Mouse (Mus musculus) lung, embryonic 15.5 days (tissue): Measurements from ENCODE around the gene Ccdc63. TPM values are rescaled to one million over a fixed set of nuclear protein-coding genes. Genes with fewer than 3 reads are reported as not detected.
"Not testable (repeated sequence)": the region's sequence is repeated elsewhere in the genome, so short reads cannot be mapped to it uniquely, and the experiment has no call there.

Source experiments
- ATAC-seq: fragments of 200-750 bp; cut with Nextera tagmentation; 2 replicates; pipeline ENCODE4 v1.8.0; 2017; ENCODE audit warnings: moderate number of reproducible peaks, borderline replicate concordance; ENCODE audit not compliant: low FRiP score, low TSS enrichment; ENCODE audit errors: extremely low read depth
- H3K27ac ChIP-seq: fragments of 300-500 bp; sonication (generic); 2 replicates; pipeline ENCODE4 v1.5.1; 2015; ENCODE audit warnings: moderate library complexity, mild to moderate bottlenecking, inconsistent platforms
- H3K27me3 ChIP-seq: fragments of 300-500 bp; sonication (generic); 2 replicates; pipeline ENCODE4 v1.6.1; 2015; ENCODE audit warnings: inconsistent platforms
- H3K36me3 ChIP-seq: fragments of 300-500 bp; sonication (generic); 2 replicates; pipeline ENCODE4 v1.6.1; 2015; ENCODE audit warnings: inconsistent platforms
- H3K4me1 ChIP-seq: fragments of 300-500 bp; sonication (generic); 2 replicates; pipeline ENCODE4 v1.6.1; 2015; ENCODE audit warnings: inconsistent platforms
- H3K4me2 ChIP-seq: fragments of 300-500 bp; sonication (generic); 2 replicates; pipeline ENCODE4 v1.6.1; 2015; ENCODE audit warnings: inconsistent platforms, mild to moderate bottlenecking, moderate library complexity
- H3K4me3 ChIP-seq: fragments of 300-500 bp; sonication (generic); 2 replicates; pipeline ENCODE4 v1.5.1; 2015; ENCODE audit warnings: mild to moderate bottlenecking, inconsistent platforms
- H3K9ac ChIP-seq: fragments of 300-500 bp; sonication (generic); 2 replicates; pipeline ENCODE4 v1.6.1; 2015; ENCODE audit warnings: inconsistent platforms
- H3K9me3 ChIP-seq: fragments of 300-500 bp; sonication (generic); 2 replicates; pipeline ENCODE4 v1.6.1; 2016; ENCODE audit warnings: inconsistent platforms
- WGBS: fragments of 180-500 bp; shearing (Covaris S2); methylation state at CpG from one replicate; pipeline ENCODE4 v1.1.7; 2015; 5-methylcytosine and 5-hydroxymethylcytosine counted together
- polyA plus RNA-seq: library from polyadenylated mRNA; unstranded; fragments of >200 nt; fragmentation: Nextera tagmentation; extraction: Ambion mirVana; gene quantifications from 2 replicates; pipeline ENCODE4 v1.2.1, GENCODE M21; 2015

Ccdc63 gene
- polyA plus RNA-seq, 1 experiment from 2014 or later, result not detected

- 57% methylated on average over 3 of the region's 3 CpGs for WGBS
- no peaks in the 10 kb centered on the region for H3K27me3 ChIP-seq
- no peaks in the 10 kb centered on the region for H3K9me3 ChIP-seq
- no peak overlapping the region for H3K4me2 ChIP-seq
- H3K9ac ChIP-seq, result no peak overlapping the region
- no peak overlapping the region for H3K4me3 ChIP-seq
- no peak overlapping the region for H3K27ac ChIP-seq
- H3K36me3 ChIP-seq, result peaks cover 60% of the 10 kb centered on the region
- ATAC-seq, result no peak
- peaks cover 73% of the 10 kb centered on the region for H3K4me1 ChIP-seq
These were observed 23.4 kb upstream of the Ccdc63 start for GRCm38 (mm10) chr5:122164011-122164410.

- Histone ChIP-seq H3K9ac (no peak overlapping the region), H3K4me1 (peaks cover 73% of the 10 kb centered on the region), H3K4me2 (0 out of 2 replicates have a peak overlapping the region, but pooled peaks have one; percentile 24), H3K27ac (no peak overlapping the region), H3K9me3 (no peaks in the 10 kb centered on the region), H3K4me3 (no peak overlapping the region), H3K36me3 (peaks cover 54% of the 10 kb centered on the region), H3K27me3 (no peaks in the 10 kb centered on the region)
- no peak for ATAC-seq
- WGBS, result 44% methylated on average over 6 of the region's 6 CpGs
These were observed 22.6 kb upstream of the Ccdc63 start for GRCm38 (mm10) chr5:122163194-122163593.

- Histone ChIP-seq H3K4me3 (peak overlapping the region; percentile 88), H3K9ac (peak overlapping the region; percentile 88), H3K27me3 (no peaks in the 10 kb centered on the region), H3K9me3 (no peaks in the 10 kb centered on the region), H3K36me3 (peaks cover 14% of the 10 kb centered on the region), H3K27ac (peak overlapping the region; percentile 73), H3K4me2 (peak overlapping the region; percentile 75), H3K4me1 (peaks cover 62% of the 10 kb centered on the region)
- 1% methylated on average over 42 of the region's 42 CpGs for WGBS
- ATAC-seq, result peak; percentile 8; the same call in 1 of the 2 replicates
These were observed 18.2 kb upstream of the Ccdc63 start for GRCm38 (mm10) chr5:122158557-122159515.

- no peaks in the 10 kb centered on the region for H3K9me3 ChIP-seq
- H3K4me2 ChIP-seq, result peak within 1 kb of the TSS; percentile 81
- peaks cover 53% of the 10 kb centered on the region for H3K4me1 ChIP-seq
- H3K9ac ChIP-seq, result peak within 1 kb of the TSS; percentile 88
- H3K27ac ChIP-seq, result peak within 1 kb of the TSS; percentile 93
- peaks cover 11% of the 10 kb centered on the region for H3K36me3 ChIP-seq
- no peaks in the 10 kb centered on the region for H3K27me3 ChIP-seq
- H3K4me3 ChIP-seq, result peak within 1 kb of the TSS; percentile 88
- ATAC-seq, result peak; percentile 94
- WGBS, result under 1% methylated on average over 37 of the region's 54 CpGs
These were observed 17.3 kb upstream of the Ccdc63 start, which contains the start of gene Ppp1cc for GRCm38 (mm10) chr5:122157827-122158381. Gene Ppp1cc (plus strand): TSS chr5:122158278.

GRCm38 (mm10) chr5:122156486-122156885 is 15.9 kb upstream of the Ccdc63 start:
- H3K27ac ChIP-seq, result no peak overlapping the region
- H3K9me3 ChIP-seq, result no peaks in the 10 kb centered on the region
- no peak overlapping the region for H3K9ac ChIP-seq
- peaks cover 39% of the 10 kb centered on the region for H3K4me1 ChIP-seq
- no peaks in the 10 kb centered on the region for H3K27me3 ChIP-seq
- 0 out of 2 replicates have a peak, but pooled peaks cover 3% of the 10 kb centered on the region for H3K36me3 ChIP-seq
- 65% methylated on average over 2 of the region's 2 CpGs for WGBS
- H3K4me3 ChIP-seq, result no peak overlapping the region
- ATAC-seq, result no peak
- no peak overlapping the region for H3K4me2 ChIP-seq

- no peaks in the 10 kb centered on the region for H3K9me3 ChIP-seq
- no peaks in the 10 kb centered on the region for H3K27me3 ChIP-seq
- no peak overlapping the region for H3K9ac ChIP-seq
- H3K36me3 ChIP-seq, result 0 out of 2 replicates have a peak, but pooled peaks cover under 1% of the 10 kb centered on the region
- no peak overlapping the region for H3K4me3 ChIP-seq
- no peak overlapping the region for H3K27ac ChIP-seq
- no peak overlapping the region for H3K4me2 ChIP-seq
- H3K4me1 ChIP-seq, result peaks cover 31% of the 10 kb centered on the region
- no peak for ATAC-seq
These were observed 15.0 kb upstream of the Ccdc63 start for GRCm38 (mm10) chr5:122155613-122156012.

- WGBS, result 61% methylated on average over 3 of the region's 3 CpGs
- Histone ChIP-seq H3K9me3 (no peaks in the 10 kb centered on the region), H3K4me1 (peaks cover 22% of the 10 kb centered on the region), H3K36me3 (no peaks in the 10 kb centered on the region), H3K27me3 (no peaks in the 10 kb centered on the region), H3K9ac (no peak overlapping the region), H3K4me2 (no peak overlapping the region), H3K4me3 (no peak overlapping the region), H3K27ac (no peak overlapping the region; the same call in 1 of the 2 replicates)
- ATAC-seq, result no peak
These were observed 14.2 kb upstream of the Ccdc63 start for GRCm38 (mm10) chr5:122154782-122155181.

- Histone ChIP-seq H3K4me2 (no peak overlapping the region), H3K9me3 (no peaks in the 10 kb centered on the region), H3K4me1 (peaks cover 16% of the 10 kb centered on the region), H3K27ac (no peak overlapping the region), H3K4me3 (no peak overlapping the region), H3K36me3 (no peaks in the 10 kb centered on the region), H3K9ac (no peak overlapping the region), H3K27me3 (no peaks in the 10 kb centered on the region)
- no peak for ATAC-seq
- WGBS, result 24% methylated on average over 11 of the region's 14 CpGs
These were observed 13.4 kb upstream of the Ccdc63 start for GRCm38 (mm10) chr5:122154006-122154405.

- H3K27me3 ChIP-seq, H3K4me3 ChIP-seq, H3K9ac ChIP-seq, ATAC-seq, H3K4me2 ChIP-seq, H3K9me3 ChIP-seq, H3K36me3 ChIP-seq, H3K27ac ChIP-seq: not testable (repeated sequence)
- WGBS, result 87% methylated on average over 5 of the region's 5 CpGs
- peaks cover 23% of the 10 kb centered on the region for H3K4me1 ChIP-seq
These were observed 11.9 kb upstream of the Ccdc63 start for GRCm38 (mm10) chr5:122152508-122152907.

- WGBS, result 44% methylated on average over 4 of the region's 4 CpGs
- Histone ChIP-seq H3K27ac (no peak overlapping the region), H3K9me3 (no peaks in the 10 kb centered on the region), H3K36me3 (no peaks in the 10 kb centered on the region), H3K9ac (no peak overlapping the region), H3K4me1 (peaks cover 29% of the 10 kb centered on the region), H3K4me2 (no peak overlapping the region), H3K27me3 (no peaks in the 10 kb centered on the region), H3K4me3 (no peak overlapping the region)
- ATAC-seq, result no peak
These were observed 8.6 kb upstream of the Ccdc63 start for GRCm38 (mm10) chr5:122149259-122149658.

- peaks cover 35% of the 10 kb centered on the region for H3K4me1 ChIP-seq
- no peak for ATAC-seq
- no peaks in the 10 kb centered on the region for H3K9me3 ChIP-seq
- no peak overlapping the region for H3K9ac ChIP-seq
- no peak overlapping the region; the same call in 1 of the 2 replicates for H3K27ac ChIP-seq
- 68% methylated on average over 1 of the region's 1 CpGs for WGBS
- no peaks in the 10 kb centered on the region for H3K36me3 ChIP-seq
- no peak overlapping the region for H3K4me3 ChIP-seq
- H3K4me2 ChIP-seq, result no peak overlapping the region
- H3K27me3 ChIP-seq, result no peaks in the 10 kb centered on the region
These were observed 7.5 kb upstream of the Ccdc63 start for GRCm38 (mm10) chr5:122148107-122148506.

GRCm38 (mm10) chr5:122146609-122147008 is 6.0 kb upstream of the Ccdc63 start:
- Histone ChIP-seq H3K4me2 (peak overlapping the region; percentile 53), H3K4me3 (no peak overlapping the region), H3K27ac (peak overlapping the region; percentile 96), H3K9ac (no peak overlapping the region), H3K36me3 (no peaks in the 10 kb centered on the region), H3K27me3 (no peaks in the 10 kb centered on the region), H3K9me3 (no peaks in the 10 kb centered on the region), H3K4me1 (peaks cover 35% of the 10 kb centered on the region)
- no peak for ATAC-seq
